ENCODE assay signal across 19 mouse cellular contexts in genomic region chr5:106420871-106421270, GRCm38 (mm10). TPM values are rescaled to one million over a fixed set of nuclear protein-coding genes. Genes with fewer than 3 reads are reported as not detected.
DNase-seq lines count a peak whose midpoint lies in the region; ATAC-seq and TF ChIP-seq lines count a peak whose summit lies in the region.
"Had no signal": no experiment of that assay in that cellular context is flagged by ENCODE, and none has a peak within 500 bp of the region (broad histone marks: within the 10 kb centered on the region; RNA-seq: fewer than 3 reads in every experiment).

No protein-coding gene starts in this region.

- H3K4me1 ChIP-seq in forebrain, embryonic 15.5 days, result peaks cover 12% of the 10 kb centered on the region; the same call in 1 of the 2 replicates
- H3K4me1 ChIP-seq in forebrain, embryonic 11.5 days (replicated peaks; ENCODE audit: control insufficient read depth, insufficient read depth, low read length), result no peaks in the 10 kb centered on the region
- no peaks in the 10 kb centered on the region for H3K4me1 ChIP-seq in forebrain, postnatal 0 days (ENCODE audit: insufficient read depth)
- H3K4me1 ChIP-seq: megakaryocyte, embryonic 14.5 days had no signal

- no peaks in the 10 kb centered on the region for H3K36me3 ChIP-seq in forebrain, embryonic 15.5 days
- no peaks in the 10 kb centered on the region for H3K36me3 ChIP-seq in forebrain, embryonic 11.5 days (ENCODE audit: control insufficient read depth, insufficient read depth, low read length)
- H3K36me3 ChIP-seq in forebrain, postnatal 0 days (ENCODE audit: insufficient read depth), result no peaks in the 10 kb centered on the region

- TF ChIP-seq CTCF in forebrain, postnatal 0 days (IDR thresholded peaks at IDR 0.05; ENCODE audit: low read depth), result no peak

- 0 out of 2 replicates have a peak, but pooled peaks cover 4% of the 10 kb centered on the region for H3K27me3 ChIP-seq in forebrain, embryonic 15.5 days
- no peaks in the 10 kb centered on the region for H3K27me3 ChIP-seq in forebrain, embryonic 11.5 days (ENCODE audit: control insufficient read depth, insufficient read depth, low read length)
- H3K27me3 ChIP-seq in forebrain, postnatal 0 days (ENCODE audit: insufficient read depth, low read length), result no peaks in the 10 kb centered on the region; the same call in 1 of the 2 replicates
- H3K27me3 ChIP-seq: megakaryocyte, embryonic 14.5 days had no signal

- no peaks in the 10 kb centered on the region for H3K9me3 ChIP-seq in forebrain, embryonic 15.5 days
- no peaks in the 10 kb centered on the region for H3K9me3 ChIP-seq in forebrain, embryonic 11.5 days (ENCODE audit: control insufficient read depth, low read length)
- H3K9me3 ChIP-seq in forebrain, postnatal 0 days (ENCODE audit: low read length), result no peaks in the 10 kb centered on the region
- H3K9me3 ChIP-seq: megakaryocyte, embryonic 14.5 days had no signal

- 0 out of 2 replicates have a peak overlapping the region, but pooled peaks have one; percentile 19 for H3K27ac ChIP-seq in forebrain, embryonic 15.5 days (replicated peaks)
- no peak overlapping the region for H3K27ac ChIP-seq in forebrain, embryonic 11.5 days (ENCODE audit: low read depth, low read length)
- no peak overlapping the region for H3K27ac ChIP-seq in forebrain, postnatal 0 days (ENCODE audit: low read depth, low read length)

- peak; percentile 79 for ATAC-seq in forebrain, embryonic 15.5 days (replicated peaks)
- ATAC-seq in forebrain, embryonic 11.5 days (replicated peaks; ENCODE audit: low FRiP score), result no peak
- ATAC-seq in forebrain, postnatal 0 days, result peak; percentile 85

- H3K4me3 ChIP-seq in forebrain, embryonic 15.5 days, result no peak overlapping the region
- no peak overlapping the region for H3K4me3 ChIP-seq in forebrain, embryonic 11.5 days (ENCODE audit: low read depth, low read length)
- no peak overlapping the region for H3K4me3 ChIP-seq in forebrain, postnatal 0 days (ENCODE audit: low read depth, low read length)
- H3K4me3 ChIP-seq: megakaryocyte, embryonic 14.5 days; myocyte had no signal

- no peak overlapping the region for H3K9ac ChIP-seq in forebrain, embryonic 15.5 days (replicated peaks)
- no peak overlapping the region for H3K9ac ChIP-seq in forebrain, embryonic 11.5 days (ENCODE audit: low read length)
- H3K9ac ChIP-seq in forebrain, postnatal 0 days, result no peak overlapping the region

- no peak for DNase-seq in forebrain, embryonic 11.5 days (ENCODE audit: low spot score)
- DNase-seq in right cerebral cortex, adult 2 months (ENCODE audit: low spot score in 2 of 2), result peak; percentile 3 to 14
- no peak for DNase-seq in right cerebral cortex, postnatal 14 days
- peak; percentile 73 for DNase-seq in forebrain, postnatal 0 days
- peak; percentile 18 for DNase-seq in telencephalon, adult 2 months (ENCODE audit: low read depth, low spot score)
- no peak for DNase-seq in urinary bladder, adult 2 months (ENCODE audit: low spot score)
- no peak for DNase-seq in urinary bladder, postnatal 36 days (ENCODE audit: low spot score in 2 of 2)
- DNase-seq: heart, adult 18-20 months; heart, postnatal 14 days; kidney, adult 9 months; thymus, adult 18-20 months had no signal

- H3K4me2 ChIP-seq in forebrain, embryonic 15.5 days (replicated peaks), result 0 out of 2 replicates have a peak overlapping the region, but pooled peaks have one; percentile 8
- H3K4me2 ChIP-seq in forebrain, embryonic 11.5 days (ENCODE audit: low read depth, low read length, severe bottlenecking), result no peak overlapping the region
- no peak overlapping the region for H3K4me2 ChIP-seq in forebrain, postnatal 0 days (ENCODE audit: low read depth)
- H3K4me2 ChIP-seq: liver, embryonic 11.5 days had no signal

- WGBS in forebrain, embryonic 15.5 days, result 44% methylated on average over 8 of the region's 8 CpGs
- 82% methylated on average over 8 of the region's 8 CpGs for WGBS in forebrain, embryonic 11.5 days
- 46% methylated on average over 8 of the region's 8 CpGs for WGBS in forebrain, postnatal 0 days

RNA-seq across cellular contexts. Expression of gene Barhl2, which starts 37.1 kb away (rescaled TPM):
- polyA plus RNA-seq in forebrain, embryonic 15.5 days (2015; fragmentation: Nextera tagmentation; extraction: Ambion mirVana), result 1.1 and 1.3 TPM in 2 replicates
- polyA plus RNA-seq in forebrain, embryonic 11.5 days (2014; fragmentation: Nextera tagmentation; extraction: Ambion mirVana), result 7.0 and 7.9 TPM in 2 replicates
- total RNA-seq in forebrain, postnatal 0 days (2014; rRNA removed), result 4.5 and 9.4 TPM in 2 replicates
- 1.3 and 1.5 TPM in 2 replicates for polyA plus RNA-seq in forebrain, postnatal 0 days (2015; fragmentation: Nextera tagmentation; extraction: Ambion mirVana)
- polyA plus RNA-seq in urinary bladder, adult 2 months (2012; rRNA removed), result not detected in 2 replicates
- total RNA-seq: adrenal gland, postnatal 4 days; ES-E14; gastrocnemius, adult 18-20 months; heart, adult 18-20 months; heart, postnatal 14 days had no signal
- polyA plus RNA-seq: liver, embryonic 11.5 days; lung, embryonic 16.5 days; myocyte had no signal

Comparison
In these comparisons a context has a peak if more than half of its experiments do, and no peak if none do; other contexts are left out.
1. DNase-seq: peak in right cerebral cortex, adult 2 months (2 of 2), forebrain, postnatal 0 days (single experiment) and telencephalon, adult 2 months (single experiment); none in forebrain, embryonic 11.5 days (single experiment), right cerebral cortex, postnatal 14 days (single experiment), urinary bladder, adult 2 months (single experiment) and urinary bladder, postnatal 36 days (0 of 2).